Mouse (Mus musculus) C2C12 (cell line): ENCODE measurements around the gene Mecom.

Experiments
- CTCF ChIP-seq: IDR thresholded peaks from one replicate; pipeline ENCODE4 v1.5.1; 2011; ENCODE audit not compliant: control insufficient read depth, insufficient read depth, insufficient read length
- USF1 ChIP-seq: IDR thresholded peaks from one replicate; pipeline ENCODE4 v1.6.1; 2011; ENCODE audit warnings: low read depth, mild to moderate bottlenecking, control low read depth, moderate library complexity

DNA sequence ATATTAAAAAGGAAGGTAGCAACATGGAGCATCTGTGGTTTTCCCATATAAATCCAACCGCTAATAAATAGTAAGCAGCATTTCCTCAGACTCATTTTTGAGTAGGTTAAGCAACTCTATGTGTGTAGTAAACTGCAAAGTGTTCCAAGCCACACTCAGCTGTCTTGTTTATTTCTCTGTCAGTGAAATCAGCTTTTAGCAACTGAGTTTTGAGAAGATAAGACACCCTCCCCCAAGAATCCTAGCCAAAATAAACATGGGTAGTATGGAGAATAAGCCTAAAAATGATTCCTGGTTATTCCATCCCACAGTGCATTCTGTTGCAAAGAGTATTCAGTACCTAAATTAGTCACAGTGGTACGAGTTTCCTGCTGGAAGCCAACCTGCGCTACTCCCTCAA lies 450.1 kb downstream of the Mecom start:
- TF ChIP-seq CTCF (no peak), USF1 (no peak)
